Mouse (Mus musculus) frontal cortex, postnatal 10 days (tissue): ENCODE measurements at regions not wholly inside any gene's neighbourhood (a gene's known extent, or its start where the extent isn't known, plus 50 kb on each side); places are given as distances from the start of the nearest gene placed in this dataset.
"Not testable (repeated sequence)": the region's sequence is repeated elsewhere in the genome, so short reads cannot be mapped to it uniquely, and the experiment has no call there.

Experiments used
- DNase-seq, 2 experiments: peaks; one replicate each; pipeline ENCODE4 v3.0.0; 2022; ENCODE audit warnings: low spot score in 2 of 2, mixed read lengths in 1 of 2

GRCm38 (mm10) chr5:40901742-40902141, 806.2 kb downstream of the Rab28 start:
- DNase-seq, result no peak

GRCm38 (mm10) chr5:40882886-40883285, 825.1 kb downstream of the Rab28 start:
- no peak for DNase-seq

GRCm38 (mm10) chr5:40877756-40878155, 830.2 kb downstream of the Rab28 start:
- no peak for DNase-seq

DNA sequence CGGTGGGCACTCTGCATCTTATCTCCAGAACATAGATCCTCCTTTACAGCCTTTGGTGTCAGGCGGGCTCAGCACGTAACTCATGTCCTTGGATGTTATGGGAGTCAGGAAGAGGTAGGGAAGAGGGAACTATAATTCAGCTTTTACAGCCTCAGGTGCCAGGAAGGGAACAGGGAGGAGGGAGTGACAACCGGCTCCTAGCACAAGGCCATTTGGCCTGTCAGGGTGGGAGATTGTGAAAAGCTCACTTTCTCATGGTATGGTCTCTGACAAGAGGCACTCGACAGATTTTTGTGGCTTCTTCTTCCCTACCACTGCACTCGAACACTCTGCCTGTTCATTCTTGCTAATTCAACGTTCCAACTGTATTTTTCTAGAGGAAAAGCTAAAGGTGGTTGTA, 845.6 kb downstream of the Rab28 start:
- not testable (repeated sequence) for DNase-seq
